Mouse (Mus musculus): ENCODE data around the gene Dppa3.

Gene Dppa3

GRCm38 (mm10) chr6:122667715-122668114, 41.5 kb downstream of the Dppa3 start:
- no peak for DNase-seq (ENCODE audit: low read depth)

GRCm38 (mm10) chr6:122668823-122669222, 42.6 kb downstream of the Dppa3 start:
- no peak for DNase-seq (ENCODE audit: low read depth)

GRCm38 (mm10) chr6:122669406-122670200, 43.4 kb downstream of the Dppa3 start:
- peak; percentile 94 for DNase-seq (ENCODE audit: low read depth)

- no peak for DNase-seq (ENCODE audit: low read depth)
Observed at GRCm38 (mm10) chr6:122670201-122670551, 44.0 kb downstream of the Dppa3 start.

- DNase-seq (ENCODE audit: low read depth): no peak
Observed at GRCm38 (mm10) chr6:122670841-122671240, 44.6 kb downstream of the Dppa3 start.

GRCm38 (mm10) chr6:122672746-122673145, 46.5 kb downstream of the Dppa3 start:
- no peak for DNase-seq (ENCODE audit: low read depth)

All from naive thymus-derived CD4-positive, alpha-beta T cell, adult 2 months (primary cell).